Mouse (Mus musculus) kidney, adult 2 months (tissue): ENCODE measurements around the gene Map3k7.

Experiments
- CTCF ChIP-seq: fragments of 200-500 bp; conservative IDR thresholded peaks from 2 replicates; pipeline ENCODE4 v1.5.1; 2011; ENCODE audit warnings: low read depth, mild to moderate bottlenecking, control low read depth, low read length, moderate library complexity, mixed read lengths; ENCODE audit not compliant: insufficient read depth, insufficient read length
- POLR2A ChIP-seq: fragments of 200-500 bp; IDR thresholded peaks from one replicate; pipeline ENCODE4 v1.6.1; 2011; ENCODE audit warnings: low read depth, low read length, control low read depth

DNA sequence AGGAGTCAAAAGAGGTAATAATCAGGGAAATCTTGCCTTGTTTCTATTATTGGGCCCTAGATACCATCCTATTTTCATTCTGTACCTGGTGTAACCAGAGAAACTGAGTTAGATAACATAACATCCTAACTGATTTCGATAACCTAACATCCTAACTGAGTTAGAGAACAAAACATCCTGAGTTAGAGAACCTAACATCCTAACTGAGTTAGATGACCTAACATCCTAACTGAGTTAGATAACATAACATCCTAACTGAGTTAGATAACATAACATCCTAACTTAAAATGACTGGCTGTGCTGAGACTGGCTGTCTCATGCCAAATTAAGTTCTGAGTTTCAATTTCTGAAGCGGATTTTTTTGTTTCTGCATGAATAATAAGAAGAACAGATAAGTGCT is 20.9 kb upstream of the Map3k7 start:
- TF ChIP-seq CTCF (no peak), POLR2A (no peak)
